Mouse (Mus musculus) kidney, postnatal 0 days (tissue): Measurements from ENCODE around the gene Camk2b. TPM values are rescaled to one million over a fixed set of nuclear protein-coding genes. Genes with fewer than 3 reads are reported as not detected.
A peak's percentile ranks its signal among the peaks of the same experiment; 100 is the strongest.

Experiments
- ATAC-seq: fragments of 200-750 bp; cut with Nextera tagmentation; replicated peaks from 2 replicates; pipeline ENCODE4 v1.8.0; 2017; ENCODE audit warnings: low read depth, moderate number of reproducible peaks, moderate TSS enrichment, moderate library complexity; ENCODE audit not compliant: low FRiP score
- DNase-seq: peaks from one replicate; pipeline ENCODE4 v3.0.0-alpha.2; 2016; ENCODE audit warnings: low spot score
- H3K27ac ChIP-seq: fragments of 300-500 bp; sonication (generic); 2 replicates; pipeline ENCODE4 v1.5.1; 2014; ENCODE audit warnings: mild to moderate bottlenecking
- H3K27me3 ChIP-seq: fragments of 300-500 bp; sonication (generic); 2 replicates; pipeline ENCODE4 v1.6.1; 2014; ENCODE audit warnings: low read length, mixed read lengths; ENCODE audit not compliant: insufficient read depth
- H3K36me3 ChIP-seq: fragments of 300-500 bp; sonication (generic); 2 replicates; pipeline ENCODE4 v1.6.1; 2014; ENCODE audit warnings: low read length, mixed read lengths; ENCODE audit not compliant: insufficient read depth
- H3K4me1 ChIP-seq: fragments of 300-500 bp; sonication (generic); replicated peaks from 2 replicates; pipeline ENCODE4 v1.6.1; 2014; ENCODE audit warnings: antibody characterized with exemption, low read length, mixed read lengths; ENCODE audit not compliant: insufficient read depth
- H3K4me2 ChIP-seq: fragments of 300-500 bp; sonication (generic); 2 replicates; pipeline ENCODE4 v1.6.1; 2014; ENCODE audit warnings: mild to moderate bottlenecking, low read length, moderate library complexity, mixed read lengths
- H3K4me3 ChIP-seq: fragments of 300-500 bp; sonication (generic); replicated peaks from 2 replicates; pipeline ENCODE4 v1.5.1; 2014; ENCODE audit warnings: low read depth, low read length
- H3K9ac ChIP-seq: fragments of 300-500 bp; sonication (generic); 2 replicates; pipeline ENCODE4 v1.6.1; 2014; ENCODE audit warnings: low read depth, low read length
- H3K9me3 ChIP-seq: fragments of 300-500 bp; sonication (generic); replicated peaks from 2 replicates; pipeline ENCODE4 v1.6.1; 2016; ENCODE audit warnings: low read length, inconsistent platforms, mixed read lengths
- CTCF ChIP-seq: IDR thresholded peaks from 2 replicates; pipeline ENCODE4 v1.5.1; 2016; ENCODE audit warnings: antibody characterized with exemption, low read depth, mild to moderate bottlenecking, moderate library complexity
- WGBS: fragments of 180-500 bp; shearing (Covaris S2); extraction: QIAGEN DNeasy Blood & Tissue Kit; methylation state at CpG from one replicate; pipeline ENCODE4 v1.1.7; 2014; 5-methylcytosine and 5-hydroxymethylcytosine counted together
- polyA plus RNA-seq: library from polyadenylated mRNA; unstranded; fragments of >200 nt; fragmentation: Nextera tagmentation; extraction: Ambion mirVana; gene quantifications from 2 replicates; pipeline ENCODE4 v1.2.1, GENCODE M21; 2015

Gene Camk2b
- polyA plus RNA-seq, 1 experiment from 2014 or later: 3.3 TPM

DNA sequence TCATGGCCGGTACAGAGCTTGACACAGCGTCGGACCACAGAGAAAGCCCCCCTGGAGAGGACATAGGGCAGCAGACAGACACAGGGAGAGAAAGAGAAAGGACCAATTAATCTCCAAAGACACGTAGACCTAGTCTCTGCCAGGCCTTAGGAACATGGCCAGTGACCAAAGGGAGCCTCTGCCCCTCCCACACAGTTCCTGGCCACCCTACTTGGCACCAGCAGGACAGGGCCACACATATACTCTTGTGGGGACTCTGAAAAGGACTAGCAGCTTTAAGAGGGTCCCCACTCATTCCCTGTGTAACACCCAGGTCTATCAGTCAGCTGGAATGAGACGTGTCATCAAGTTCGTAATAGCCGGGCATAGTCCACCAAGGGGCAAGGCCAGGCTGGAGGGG is 37.3 kb downstream of the Camk2b start:
- ATAC-seq: no peak
- Histone ChIP-seq H3K9ac (no peak overlapping the region), H3K4me1 (no peaks in the 10 kb centered on the region), H3K36me3 (no peaks in the 10 kb centered on the region), H3K27me3 (no peaks in the 10 kb centered on the region), H3K4me2 (no peak overlapping the region), H3K4me3 (no peak overlapping the region), H3K9me3 (no peaks in the 10 kb centered on the region), H3K27ac (no peak overlapping the region)
- WGBS: 69% methylated on average over 7 of the region's 7 CpGs
- TF ChIP-seq CTCF: no peak
- DNase-seq: no peak

DNA sequence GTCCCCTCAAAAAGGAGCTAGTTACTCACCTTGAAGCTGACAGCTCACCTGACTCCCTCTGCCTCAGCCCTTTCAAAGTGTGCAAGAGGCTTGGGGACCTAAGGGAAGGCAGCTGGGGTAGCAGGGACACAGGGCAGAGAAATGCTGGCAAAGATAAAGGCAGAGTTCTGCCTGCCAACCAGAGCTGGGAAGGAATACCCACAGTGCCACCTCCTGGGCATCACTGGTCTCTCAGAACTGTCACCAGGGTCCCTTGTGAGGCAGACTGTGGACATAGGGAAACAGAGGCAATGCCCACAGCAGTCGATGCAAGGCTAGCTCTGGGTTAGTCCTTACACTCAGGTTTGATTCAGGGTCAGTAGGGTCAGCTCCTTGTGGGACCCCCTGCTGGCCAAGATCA is 39.8 kb downstream of the Camk2b start:
- ATAC-seq (no peak), DNase-seq (peak; percentile 57)
- Histone ChIP-seq H3K27ac (no peak overlapping the region), H3K4me3 (no peak overlapping the region), H3K9me3 (no peaks in the 10 kb centered on the region), H3K4me1 (no peaks in the 10 kb centered on the region), H3K27me3 (no peaks in the 10 kb centered on the region), H3K4me2 (no peak overlapping the region), H3K36me3 (no peaks in the 10 kb centered on the region), H3K9ac (no peak overlapping the region)
- TF ChIP-seq CTCF: peak; percentile 76
- 68% methylated on average over 1 of the region's 1 CpGs for WGBS

DNA sequence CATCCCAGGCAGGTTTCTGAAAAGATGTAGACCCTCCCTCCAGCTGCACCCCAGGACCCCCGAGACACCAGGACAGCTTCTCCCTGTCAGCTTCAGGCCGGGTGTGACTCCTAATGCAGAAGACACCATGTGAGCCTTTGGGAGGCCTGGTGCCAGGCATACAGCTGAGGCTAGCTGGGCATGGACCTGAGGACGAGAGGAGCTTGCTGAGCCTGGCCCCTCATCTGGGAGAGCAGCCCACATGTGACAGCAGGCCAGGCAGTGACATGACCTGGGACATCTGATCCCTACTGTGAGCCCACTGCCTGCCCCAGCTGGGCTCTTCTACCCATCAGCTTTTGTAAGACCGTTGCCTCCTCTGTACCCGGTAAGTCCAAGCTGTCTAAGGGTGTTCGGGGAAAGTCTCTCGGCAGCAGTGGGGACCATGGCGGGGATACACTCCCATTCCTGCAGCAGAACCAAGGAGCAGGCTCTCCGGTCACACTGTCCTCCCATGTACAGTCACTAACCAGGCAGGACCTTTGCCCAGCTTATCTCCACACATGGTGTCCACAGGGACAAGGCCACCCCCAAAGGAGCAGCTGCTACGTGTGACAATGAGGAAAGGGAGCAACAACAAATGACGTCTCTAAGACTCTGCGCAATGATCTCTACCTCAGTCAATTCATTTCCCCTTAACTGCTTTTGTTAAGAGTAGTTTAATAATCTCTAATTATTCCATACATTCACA is 41.1 kb downstream of the Camk2b start:
- TF ChIP-seq CTCF: no peak
- H3K27ac ChIP-seq: no peak overlapping the region
- ATAC-seq (no peak), DNase-seq (no peak)
- 0 out of 2 replicates have a peak, but pooled peaks cover 3% of the 10 kb centered on the region for H3K4me1 ChIP-seq
- no peaks in the 10 kb centered on the region for H3K9me3 ChIP-seq
- no peaks in the 10 kb centered on the region for H3K27me3 ChIP-seq
- H3K4me3 ChIP-seq: no peak overlapping the region
- WGBS: 71% methylated on average over 12 of the region's 12 CpGs
- no peak overlapping the region for H3K9ac ChIP-seq
- H3K4me2 ChIP-seq: no peak overlapping the region
- H3K36me3 ChIP-seq: no peaks in the 10 kb centered on the region

DNA sequence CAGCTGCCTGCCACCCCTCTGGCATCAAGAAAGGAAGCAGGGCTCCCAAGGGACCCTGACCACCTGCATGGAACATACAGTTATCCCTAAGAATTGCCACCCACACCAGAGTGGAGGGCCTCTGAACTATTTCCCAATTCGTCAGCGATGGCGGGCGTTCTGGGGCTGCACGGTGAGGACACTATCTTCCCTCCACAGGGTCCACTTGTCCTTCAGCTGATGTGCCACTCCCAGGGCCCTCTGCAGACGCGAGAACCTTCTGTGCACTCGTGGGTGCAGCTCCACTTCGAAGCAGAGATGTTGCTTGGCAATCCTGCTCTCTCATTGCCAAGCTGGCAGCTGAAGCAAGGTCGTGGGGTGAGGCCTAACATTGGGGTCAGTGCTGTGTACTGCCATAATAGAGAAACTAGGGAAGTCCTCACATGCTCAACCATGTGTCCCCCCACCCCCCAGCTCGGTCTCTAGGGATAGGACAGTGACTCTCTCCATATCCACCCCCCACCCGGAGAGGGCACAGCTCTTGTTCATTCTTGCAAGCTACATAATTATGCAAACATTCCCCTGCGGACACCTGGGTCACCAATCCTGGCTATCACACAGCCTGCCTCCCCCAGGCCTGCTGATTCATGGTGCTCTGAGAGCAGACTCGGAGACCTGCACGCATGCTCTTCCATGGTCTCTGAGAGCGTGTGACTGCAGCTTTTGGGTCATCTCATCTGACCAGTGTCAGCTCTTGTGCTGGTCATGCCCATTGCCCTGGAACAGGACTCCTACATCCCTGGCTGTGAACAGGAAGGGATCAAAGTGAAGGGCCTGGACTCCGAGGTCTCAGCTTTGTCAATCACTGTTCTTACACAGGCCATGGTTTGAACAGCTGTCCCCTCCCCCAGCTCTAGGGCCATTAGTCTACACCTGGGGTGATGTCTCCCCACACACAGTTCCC is 45.0 kb downstream of the Camk2b start:
- Histone ChIP-seq H3K36me3 (no peaks in the 10 kb centered on the region), H3K27ac (no peak overlapping the region), H3K9ac (no peak overlapping the region), H3K27me3 (no peaks in the 10 kb centered on the region), H3K4me1 (0 out of 2 replicates have a peak, but pooled peaks cover 3% of the 10 kb centered on the region), H3K4me3 (no peak overlapping the region), H3K9me3 (no peaks in the 10 kb centered on the region), H3K4me2 (no peak overlapping the region)
- TF ChIP-seq CTCF: no peak
- 54% methylated on average over 17 of the region's 17 CpGs for WGBS
- peak; percentile 84 for DNase-seq
- ATAC-seq: peak; percentile 76

DNA sequence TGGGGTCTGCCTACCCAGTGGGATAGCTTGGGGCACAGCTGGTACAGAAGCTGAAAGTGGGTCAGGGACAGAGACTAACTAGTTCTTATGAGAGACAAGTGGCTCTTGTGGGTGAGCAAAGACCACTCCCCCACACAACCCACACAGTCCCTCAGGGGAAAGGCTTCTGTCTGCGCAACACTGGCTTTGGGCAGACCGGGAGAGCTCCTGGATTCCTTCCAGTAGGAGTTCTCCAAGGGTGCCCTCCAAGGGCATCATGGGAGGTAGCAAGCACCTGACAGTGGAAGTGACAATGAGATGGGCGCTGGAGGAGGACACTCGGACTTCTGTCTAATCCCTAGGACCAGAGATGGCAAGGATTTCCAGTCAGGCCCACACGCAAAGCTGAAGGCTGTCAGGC is 45.8 kb downstream of the Camk2b start:
- no peak overlapping the region for H3K9ac ChIP-seq
- TF ChIP-seq CTCF: no peak
- H3K27me3 ChIP-seq: no peaks in the 10 kb centered on the region
- H3K4me1 ChIP-seq: 0 out of 2 replicates have a peak, but pooled peaks cover 3% of the 10 kb centered on the region
- H3K27ac ChIP-seq: no peak overlapping the region
- WGBS: 64% methylated on average over 5 of the region's 5 CpGs
- no peak overlapping the region for H3K4me3 ChIP-seq
- DNase-seq: no peak
- no peaks in the 10 kb centered on the region for H3K36me3 ChIP-seq
- no peaks in the 10 kb centered on the region for H3K9me3 ChIP-seq
- no peak for ATAC-seq
- no peak overlapping the region for H3K4me2 ChIP-seq

DNA sequence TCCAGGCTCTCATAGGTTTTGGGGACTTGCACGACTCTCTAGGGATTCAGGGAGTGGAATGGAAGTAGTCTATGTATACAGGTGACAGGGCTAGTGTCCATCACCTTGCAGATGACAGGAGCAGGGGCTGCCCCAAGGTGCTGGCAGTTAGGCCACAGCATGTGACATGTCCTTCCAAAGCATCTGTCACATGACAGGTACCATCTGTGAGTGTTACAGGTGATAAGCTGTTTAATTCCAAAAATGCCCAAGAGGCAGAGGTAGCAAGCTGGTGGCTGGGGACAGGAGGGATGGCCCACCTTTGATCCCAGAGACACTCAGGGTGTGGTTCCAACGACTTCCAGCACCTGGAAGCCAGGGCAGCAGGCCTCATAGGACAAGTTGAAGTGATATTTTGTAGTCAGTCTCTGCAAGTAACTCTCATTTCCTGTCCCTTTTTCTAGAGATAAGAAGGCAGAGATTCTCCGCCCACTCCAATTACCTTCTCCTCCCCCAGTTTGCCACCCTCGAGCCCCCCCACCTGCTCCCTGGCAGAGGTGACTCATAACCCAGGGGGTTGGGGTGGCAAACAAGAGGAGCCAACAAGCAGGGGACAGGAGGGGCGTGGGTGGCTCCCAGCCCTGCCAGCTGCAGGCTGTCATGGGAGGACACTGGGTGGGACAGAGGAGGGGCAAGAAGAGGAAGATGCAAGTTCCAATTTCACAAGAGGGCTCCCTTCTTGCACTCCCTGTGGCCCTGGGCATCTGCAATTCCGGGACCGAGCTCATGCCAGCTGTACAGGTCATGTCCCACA is 47.7 kb downstream of the Camk2b start:
- no peak overlapping the region for H3K9ac ChIP-seq
- DNase-seq (peak; percentile 64), ATAC-seq (0 out of 2 replicates have a peak, but pooled peaks have one; percentile 21)
- no peak overlapping the region for H3K4me2 ChIP-seq
- H3K36me3 ChIP-seq: no peaks in the 10 kb centered on the region
- H3K4me3 ChIP-seq: no peak overlapping the region
- no peaks in the 10 kb centered on the region for H3K9me3 ChIP-seq
- 34% methylated on average over 7 of the region's 7 CpGs for WGBS
- no peak overlapping the region for H3K27ac ChIP-seq
- H3K27me3 ChIP-seq: no peaks in the 10 kb centered on the region
- H3K4me1 ChIP-seq: 0 out of 2 replicates have a peak, but pooled peaks cover 3% of the 10 kb centered on the region
- TF ChIP-seq CTCF: no peak
